Mouse (Mus musculus) spleen, adult 2 months (tissue): ENCODE measurements at regions not wholly inside any gene's neighbourhood (a gene's known extent, or its start where the extent isn't known, plus 50 kb on each side); places are given as distances from the start of the nearest gene placed in this dataset.

ENCODE experiments used
- DNase-seq, 2 experiments: peaks; one replicate each; pipeline versions ENCODE4 v3.0.0 to v3.0.0-alpha.2; 2012 to 2021; ENCODE audit warnings: low spot score in 2 of 2, low read depth in 1 of 2
- H3K27ac ChIP-seq: fragments of 200-500 bp; 2 replicates; pipeline ENCODE4 v1.5.1; 2012; ENCODE audit warnings: low read length, inconsistent platforms; ENCODE audit not compliant: insufficient read depth
- H3K27me3 ChIP-seq: fragments of 200-500 bp; 2 replicates; pipeline ENCODE4 v1.6.1; 2012; ENCODE audit warnings: mild to moderate bottlenecking, moderate library complexity, low read length, inconsistent platforms; ENCODE audit not compliant: control insufficient read depth, insufficient read depth
- H3K36me3 ChIP-seq: fragments of 200-500 bp; 2 replicates; pipeline ENCODE4 v1.6.1; 2012; ENCODE audit warnings: mild to moderate bottlenecking, low read length, inconsistent platforms; ENCODE audit not compliant: control insufficient read depth, insufficient read depth
- H3K4me1 ChIP-seq: fragments of 200-500 bp; 2 replicates; pipeline ENCODE4 v1.6.1; 2011; ENCODE audit warnings: inconsistent platforms; ENCODE audit not compliant: control insufficient read depth, insufficient read depth, insufficient read length
- H3K4me3 ChIP-seq: fragments of 200-500 bp; 2 replicates; pipeline ENCODE4 v1.5.1; 2011; ENCODE audit warnings: mild to moderate bottlenecking, inconsistent platforms; ENCODE audit not compliant: insufficient read depth, insufficient read length; ENCODE audit errors: extremely low read depth
- CTCF ChIP-seq: fragments of 200-500 bp; IDR thresholded peaks from 2 replicates; pipeline ENCODE4 v1.5.1; 2011; ENCODE audit warnings: mild to moderate bottlenecking, inconsistent platforms; ENCODE audit not compliant: insufficient read depth, insufficient read length, insufficient replicate concordance; ENCODE audit errors: extremely low read depth
- POLR2A ChIP-seq: fragments of 200-500 bp; IDR thresholded peaks from 2 replicates; pipeline ENCODE4 v1.6.1; 2011; ENCODE audit warnings: low read depth, low read length, inconsistent platforms
- WGBS: fragments of 180-500 bp; shearing (Covaris S2); methylation state at CpG from one replicate; pipeline ENCODE4 v1.1.7; 2018; 5-methylcytosine and 5-hydroxymethylcytosine counted together

- Histone ChIP-seq H3K36me3 (no peaks in the 10 kb centered on the region), H3K4me3 (no peak overlapping the region), H3K4me1 (peaks cover 10% of the 10 kb centered on the region), H3K27me3 (no peaks in the 10 kb centered on the region), H3K27ac (no peak overlapping the region)
- TF ChIP-seq POLR2A (no peak), CTCF (no peak)
- DNase-seq, result no peak
- 90% methylated on average over 5 of the region's 5 CpGs for WGBS
Measured at GRCm38 (mm10) chr11:114238801-114239200, 172.0 kb upstream of the Sdk2 start.

- no peaks in the 10 kb centered on the region for H3K27me3 ChIP-seq
- H3K4me3 ChIP-seq, result no peak overlapping the region; the same call in 1 of the 2 replicates
- 26% methylated on average over 8 of the region's 8 CpGs for WGBS
- no peaks in the 10 kb centered on the region for H3K36me3 ChIP-seq
- H3K27ac ChIP-seq, result no peak overlapping the region
- DNase-seq, result no peak
- peaks cover 13% of the 10 kb centered on the region for H3K4me1 ChIP-seq
- TF ChIP-seq POLR2A (no peak), CTCF (no peak)
Measured at GRCm38 (mm10) chr11:114238316-114238715, 171.5 kb upstream of the Sdk2 start.

DNA sequence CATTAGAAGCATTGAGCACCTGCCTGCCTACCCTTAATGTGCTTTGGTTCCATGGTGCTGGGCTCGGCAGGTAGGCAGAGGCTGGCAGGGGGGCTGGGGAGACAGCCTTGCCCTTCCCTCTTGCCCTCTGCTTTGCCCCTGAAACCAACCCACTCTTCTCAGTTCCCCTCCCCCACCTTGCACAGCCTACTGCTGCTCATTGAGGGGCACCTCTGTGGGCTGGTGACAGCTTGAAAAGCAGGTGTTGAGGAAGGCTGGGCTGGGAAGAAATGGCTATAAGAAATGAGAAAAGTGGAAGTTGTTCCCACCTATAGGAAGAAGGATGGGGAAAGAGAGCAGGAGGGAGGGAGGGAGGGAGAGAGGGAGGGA, 167.7 kb upstream of the Sdk2 start:
- WGBS, result 15% methylated on average over 1 of the region's 1 CpGs
- no peak overlapping the region for H3K27ac ChIP-seq
- no peak overlapping the region for H3K4me3 ChIP-seq
- H3K27me3 ChIP-seq, result no peaks in the 10 kb centered on the region
- no peak for DNase-seq
- H3K4me1 ChIP-seq, result peaks cover 13% of the 10 kb centered on the region
- H3K36me3 ChIP-seq, result no peaks in the 10 kb centered on the region
- TF ChIP-seq POLR2A (no peak), CTCF (no peak)

DNA sequence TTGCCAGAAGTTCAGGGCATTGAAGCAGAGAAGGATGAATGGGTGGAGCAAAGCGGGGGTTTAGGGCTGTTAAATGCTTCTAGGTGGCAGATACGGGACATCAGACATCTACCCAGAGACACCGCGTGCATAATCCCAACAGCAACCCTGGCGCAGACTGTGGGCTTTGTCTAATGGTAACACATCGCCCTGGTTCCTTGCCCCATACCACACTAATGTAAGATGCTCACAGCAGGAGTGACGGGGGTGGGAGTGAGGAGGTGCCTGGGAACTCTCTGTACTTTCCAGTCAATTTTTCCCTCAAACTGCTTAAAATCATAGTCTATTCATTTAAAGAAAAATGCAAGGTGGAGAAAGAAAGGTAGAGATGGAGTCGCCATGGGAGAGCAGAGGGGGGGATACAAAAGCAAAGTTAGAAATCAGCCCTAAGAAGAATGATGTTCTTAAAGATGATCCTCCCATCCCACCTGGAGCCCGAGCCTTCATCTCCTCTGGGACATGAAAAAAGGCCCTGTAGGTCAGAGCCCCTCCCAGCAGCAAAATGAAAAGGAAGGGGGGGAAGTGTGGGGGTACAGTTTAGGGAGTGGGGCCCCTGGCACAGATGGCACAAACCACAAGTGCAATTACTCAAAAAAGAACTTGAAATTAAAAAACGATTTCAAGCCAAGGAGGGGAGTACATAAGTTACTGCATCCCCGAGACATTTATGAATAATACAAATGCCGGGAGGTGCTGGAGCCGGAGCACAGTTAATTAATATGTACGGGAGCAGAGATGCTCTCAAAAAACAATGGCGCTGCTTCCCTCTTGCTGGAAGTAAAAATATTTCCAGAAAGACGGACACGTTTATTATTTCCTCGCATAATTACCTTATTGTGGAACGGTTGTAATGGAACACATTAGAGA, 167.0 kb upstream of the Sdk2 start:
- 48% methylated on average over 19 of the region's 19 CpGs for WGBS

DNA sequence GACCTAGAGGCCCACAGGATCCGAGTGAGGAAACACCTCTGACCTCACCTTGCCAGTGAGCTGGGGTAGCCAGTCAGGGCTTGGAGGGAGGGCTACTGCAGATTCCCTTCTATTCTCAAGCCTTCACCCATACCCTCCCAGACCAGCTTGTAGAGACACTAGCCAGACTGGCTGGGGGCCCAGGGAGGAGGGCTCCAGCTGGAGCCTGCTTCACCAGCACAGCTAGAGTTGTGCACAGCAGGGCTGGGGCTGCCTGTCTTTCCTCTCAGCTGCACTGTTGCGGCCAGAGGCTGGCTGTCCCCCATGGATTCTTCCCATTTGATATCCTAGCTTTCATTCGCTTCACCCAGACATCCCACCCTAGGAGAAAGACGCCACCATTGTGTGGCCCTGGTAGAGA, 165.0 kb upstream of the Sdk2 start:
- no peak overlapping the region for H3K4me3 ChIP-seq
- no peak for DNase-seq
- H3K27me3 ChIP-seq, result no peaks in the 10 kb centered on the region
- TF ChIP-seq CTCF, result no peak
- H3K27ac ChIP-seq, result no peak overlapping the region
- H3K36me3 ChIP-seq, result no peaks in the 10 kb centered on the region
- H3K4me1 ChIP-seq, result peaks cover 10% of the 10 kb centered on the region
- WGBS, result 86% methylated on average over 4 of the region's 4 CpGs

More for the DNA sequence above, 167.0 kb upstream of the Sdk2 start:
- TF ChIP-seq POLR2A, result no peak
- TF ChIP-seq CTCF, result no peak
- Histone ChIP-seq H3K27me3 (no peaks in the 10 kb centered on the region), H3K4me1 (peaks cover 13% of the 10 kb centered on the region), H3K36me3 (no peaks in the 10 kb centered on the region), H3K27ac (no peak overlapping the region), H3K4me3 (no peak overlapping the region)
- DNase-seq, result no peak

- TF ChIP-seq POLR2A (no peak), CTCF (no peak)
- 42% methylated on average over 8 of the region's 8 CpGs for WGBS
- Histone ChIP-seq H3K36me3 (no peaks in the 10 kb centered on the region), H3K4me3 (no peak overlapping the region), H3K27ac (no peak overlapping the region), H3K4me1 (peaks cover 19% of the 10 kb centered on the region), H3K27me3 (no peaks in the 10 kb centered on the region)
- DNase-seq, result no peak
Measured at GRCm38 (mm10) chr11:114229763-114230162, 162.9 kb upstream of the Sdk2 start.

- Histone ChIP-seq H3K27ac (no peak overlapping the region), H3K4me3 (no peak overlapping the region), H3K4me1 (peaks cover 17% of the 10 kb centered on the region), H3K36me3 (no peaks in the 10 kb centered on the region), H3K27me3 (no peaks in the 10 kb centered on the region)
- no peak for DNase-seq
- 87% methylated on average over 6 of the region's 6 CpGs for WGBS
- TF ChIP-seq POLR2A (no peak), CTCF (no peak)
Measured at GRCm38 (mm10) chr11:114229196-114229595, 162.3 kb upstream of the Sdk2 start.
